Mouse (Mus musculus): ENCODE results near the gene Gm2115.

Gene Gm2115

GRCm38 (mm10) chr7:84560500-84560899 lies 31.7 kb downstream of the Gm2115 start:
- no peak for DNase-seq (ENCODE audit: low read depth, low spot score)
- H3K36me3 ChIP-seq (ENCODE audit: control insufficient read depth, insufficient read depth, low read length, poor library complexity, severe bottlenecking): no peaks in the 10 kb centered on the region
- no peaks in the 10 kb centered on the region for H3K27me3 ChIP-seq (ENCODE audit: control insufficient read depth, insufficient read depth, low read length, poor library complexity, severe bottlenecking)

- Histone ChIP-seq H3K27me3 (ENCODE audit: control insufficient read depth, insufficient read depth, low read length, poor library complexity, severe bottlenecking) (no peaks in the 10 kb centered on the region), H3K36me3 (ENCODE audit: control insufficient read depth, insufficient read depth, low read length, poor library complexity, severe bottlenecking) (no peaks in the 10 kb centered on the region)
- DNase-seq (ENCODE audit: low read depth, low spot score): no peak
Measured at GRCm38 (mm10) chr7:84564236-84564635, 35.5 kb downstream of the Gm2115 start.

DNA sequence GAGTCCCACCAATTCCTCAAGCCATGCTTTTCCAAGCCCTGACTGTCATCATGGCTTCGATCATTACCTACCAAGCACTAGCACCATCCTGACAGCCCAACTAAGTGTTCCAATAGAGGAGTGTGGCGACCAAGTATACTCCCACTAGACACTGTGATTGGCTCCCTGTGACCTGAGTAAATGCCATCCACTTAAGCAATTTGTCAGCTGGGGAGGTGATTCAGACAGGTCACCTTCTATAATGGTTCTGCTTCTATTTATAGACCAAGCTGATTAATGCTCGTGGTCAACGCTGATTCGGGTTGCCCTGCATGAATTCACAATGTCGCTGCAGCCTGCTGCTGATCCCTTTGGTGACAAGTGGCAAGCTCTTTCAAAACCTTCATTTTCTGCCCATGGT lies 37.4 kb downstream of the Gm2115 start:
- Histone ChIP-seq H3K36me3 (ENCODE audit: control insufficient read depth, insufficient read depth, low read length, poor library complexity, severe bottlenecking) (no peaks in the 10 kb centered on the region), H3K27me3 (ENCODE audit: control insufficient read depth, insufficient read depth, low read length, poor library complexity, severe bottlenecking) (no peaks in the 10 kb centered on the region)

GRCm38 (mm10) chr7:84577034-84577433 lies 48.3 kb downstream of the Gm2115 start:
- no peaks in the 10 kb centered on the region for H3K27me3 ChIP-seq (ENCODE audit: control insufficient read depth, insufficient read depth, low read length, poor library complexity, severe bottlenecking)
- no peak for DNase-seq (ENCODE audit: low read depth, low spot score)

More for the DNA sequence above, 37.4 kb downstream of the Gm2115 start:
- DNase-seq (ENCODE audit: low read depth, low spot score): no peak

GRCm38 (mm10) chr7:84578841-84579240 lies 50.1 kb downstream of the Gm2115 start:
- no peak for DNase-seq (ENCODE audit: low read depth, low spot score)
- Histone ChIP-seq H3K27me3 (ENCODE audit: control insufficient read depth, insufficient read depth, low read length, poor library complexity, severe bottlenecking) (no peaks in the 10 kb centered on the region), H3K36me3 (ENCODE audit: control insufficient read depth, insufficient read depth, low read length, poor library complexity, severe bottlenecking) (no peaks in the 10 kb centered on the region)

More at GRCm38 (mm10) chr7:84577034-84577433, 48.3 kb downstream of the Gm2115 start:
- H3K36me3 ChIP-seq (ENCODE audit: control insufficient read depth, insufficient read depth, low read length, poor library complexity, severe bottlenecking): no peaks in the 10 kb centered on the region

- no peaks in the 10 kb centered on the region for H3K36me3 ChIP-seq (ENCODE audit: control insufficient read depth, insufficient read depth, low read length, poor library complexity, severe bottlenecking)
- no peak for DNase-seq (ENCODE audit: low read depth, low spot score)
- H3K27me3 ChIP-seq (ENCODE audit: control insufficient read depth, insufficient read depth, low read length, poor library complexity, severe bottlenecking): no peaks in the 10 kb centered on the region
Measured at GRCm38 (mm10) chr7:84579769-84580168, 51.0 kb downstream of the Gm2115 start.

GRCm38 (mm10) chr7:84585086-84585485 lies 56.3 kb downstream of the Gm2115 start:
- no peak for DNase-seq (ENCODE audit: low read depth, low spot score)
- Histone ChIP-seq H3K36me3 (ENCODE audit: control insufficient read depth, insufficient read depth, low read length, poor library complexity, severe bottlenecking) (no peaks in the 10 kb centered on the region), H3K27me3 (ENCODE audit: control insufficient read depth, insufficient read depth, low read length, poor library complexity, severe bottlenecking) (no peaks in the 10 kb centered on the region)

DNA sequence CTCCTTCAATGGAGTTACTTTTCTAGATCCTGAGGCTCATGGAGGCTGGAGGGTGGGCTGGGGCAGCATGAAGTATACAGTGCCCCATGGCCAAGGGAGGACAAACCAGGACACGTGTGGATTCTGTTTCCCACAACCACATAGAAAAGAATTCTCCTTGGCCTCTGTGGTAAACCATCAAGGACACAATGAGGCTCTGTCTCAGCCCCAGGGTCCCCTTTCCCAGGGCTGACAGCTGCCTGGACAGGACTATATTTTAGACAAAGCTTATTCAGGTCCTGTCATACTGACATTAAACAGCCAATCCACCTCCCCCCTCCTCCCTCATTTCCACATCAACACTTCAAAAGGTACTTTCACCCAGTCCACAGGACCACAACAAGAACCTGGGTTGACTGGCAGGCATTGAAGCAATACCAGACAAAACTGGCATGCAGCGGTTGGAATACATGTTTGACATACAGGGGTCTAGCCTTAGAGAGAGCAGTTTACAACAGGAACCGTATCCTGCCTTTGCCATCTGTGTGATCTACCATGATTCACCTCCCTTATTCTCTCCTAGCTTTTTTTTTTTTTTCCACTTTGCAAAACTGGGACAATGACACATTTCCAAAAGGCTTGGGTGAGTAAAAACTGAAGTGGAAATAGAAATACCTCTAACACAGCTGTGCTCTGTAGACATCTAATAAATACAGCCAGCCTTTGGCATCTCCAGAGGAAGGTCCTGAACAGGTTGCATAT lies 57.8 kb downstream of the Gm2115 start:
- DNase-seq (ENCODE audit: low read depth, low spot score): no peak
- no peaks in the 10 kb centered on the region for H3K27me3 ChIP-seq (ENCODE audit: control insufficient read depth, insufficient read depth, low read length, poor library complexity, severe bottlenecking)

GRCm38 (mm10) chr7:84587101-84587783 lies 58.5 kb downstream of the Gm2115 start:
- no peak for DNase-seq (ENCODE audit: low read depth, low spot score)
- Histone ChIP-seq H3K36me3 (ENCODE audit: control insufficient read depth, insufficient read depth, low read length, poor library complexity, severe bottlenecking) (no peaks in the 10 kb centered on the region), H3K27me3 (ENCODE audit: control insufficient read depth, insufficient read depth, low read length, poor library complexity, severe bottlenecking) (no peaks in the 10 kb centered on the region)

More for the DNA sequence above, 57.8 kb downstream of the Gm2115 start:
- no peaks in the 10 kb centered on the region for H3K36me3 ChIP-seq (ENCODE audit: control insufficient read depth, insufficient read depth, low read length, poor library complexity, severe bottlenecking)

GRCm38 (mm10) chr7:84590622-84591021 lies 61.9 kb downstream of the Gm2115 start:
- no peak for DNase-seq (ENCODE audit: low read depth, low spot score)
- Histone ChIP-seq H3K27me3 (ENCODE audit: control insufficient read depth, insufficient read depth, low read length, poor library complexity, severe bottlenecking) (no peaks in the 10 kb centered on the region), H3K36me3 (ENCODE audit: control insufficient read depth, insufficient read depth, low read length, poor library complexity, severe bottlenecking) (no peaks in the 10 kb centered on the region)

DNA sequence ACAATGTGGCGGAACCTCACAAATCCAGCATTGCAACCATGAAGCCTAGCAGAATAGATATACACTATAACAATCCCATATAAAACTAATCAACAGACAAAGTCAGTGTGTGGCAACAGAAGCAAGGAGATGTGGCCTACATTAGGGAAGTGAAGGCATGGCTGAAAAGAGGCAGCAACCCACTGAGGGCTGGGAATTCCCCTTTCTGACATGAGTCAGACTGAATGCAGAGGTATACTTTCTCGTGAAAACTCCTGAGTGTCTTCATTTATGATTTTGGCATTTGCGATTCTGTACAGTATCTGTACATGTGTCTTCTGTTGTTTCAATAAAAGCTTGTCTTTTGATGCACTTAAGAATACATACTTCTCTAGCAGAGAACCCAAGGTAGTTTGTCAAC lies 62.6 kb downstream of the Gm2115 start:
- no peaks in the 10 kb centered on the region for H3K27me3 ChIP-seq (ENCODE audit: control insufficient read depth, insufficient read depth, low read length, poor library complexity, severe bottlenecking)
- no peaks in the 10 kb centered on the region for H3K36me3 ChIP-seq (ENCODE audit: control insufficient read depth, insufficient read depth, low read length, poor library complexity, severe bottlenecking)
- peak; percentile 44 for DNase-seq (ENCODE audit: low read depth, low spot score)

DNA sequence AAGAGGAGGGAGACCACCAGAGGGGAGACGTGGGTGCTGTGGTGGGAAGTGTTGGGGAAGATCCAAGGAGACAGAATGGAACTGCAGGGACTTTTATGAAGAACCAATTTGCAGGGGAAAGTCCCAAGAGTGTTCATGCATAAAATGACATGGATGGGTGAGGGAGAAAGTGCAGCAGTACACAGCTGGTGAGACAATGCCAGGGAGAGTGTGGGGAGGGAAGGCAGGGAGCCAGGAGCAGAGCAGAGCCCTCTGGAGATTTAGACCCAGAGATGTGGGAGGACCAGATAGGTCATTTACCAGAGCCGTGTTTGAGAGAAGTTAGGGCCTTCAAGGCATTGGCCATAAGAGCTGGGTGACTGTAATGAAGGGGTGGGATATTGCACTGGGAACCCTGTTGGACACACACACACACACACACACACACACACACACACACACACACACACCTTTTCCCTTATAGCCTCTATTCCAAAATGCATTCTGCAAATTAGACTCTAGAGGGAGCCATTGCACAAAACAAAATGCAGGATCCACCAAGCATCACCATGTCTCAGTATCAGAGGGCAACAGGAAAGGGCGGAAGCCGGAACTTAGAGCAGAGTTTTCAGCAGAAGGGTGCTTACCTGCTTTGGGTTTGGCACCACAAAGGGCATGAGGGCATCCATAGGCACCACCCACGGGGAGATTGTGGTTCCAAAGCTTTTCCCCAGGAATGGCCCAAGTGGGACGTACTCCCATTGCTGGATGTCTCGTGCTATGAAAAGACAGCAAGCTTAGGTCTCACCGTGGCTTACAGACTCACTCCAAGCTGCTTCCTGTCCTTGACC lies 65.5 kb downstream of the Gm2115 start:
- H3K36me3 ChIP-seq (ENCODE audit: control insufficient read depth, insufficient read depth, low read length, poor library complexity, severe bottlenecking): no peaks in the 10 kb centered on the region
- DNase-seq (ENCODE audit: low read depth, low spot score): peak; percentile 83
- no peaks in the 10 kb centered on the region for H3K27me3 ChIP-seq (ENCODE audit: control insufficient read depth, insufficient read depth, low read length, poor library complexity, severe bottlenecking)

DNA sequence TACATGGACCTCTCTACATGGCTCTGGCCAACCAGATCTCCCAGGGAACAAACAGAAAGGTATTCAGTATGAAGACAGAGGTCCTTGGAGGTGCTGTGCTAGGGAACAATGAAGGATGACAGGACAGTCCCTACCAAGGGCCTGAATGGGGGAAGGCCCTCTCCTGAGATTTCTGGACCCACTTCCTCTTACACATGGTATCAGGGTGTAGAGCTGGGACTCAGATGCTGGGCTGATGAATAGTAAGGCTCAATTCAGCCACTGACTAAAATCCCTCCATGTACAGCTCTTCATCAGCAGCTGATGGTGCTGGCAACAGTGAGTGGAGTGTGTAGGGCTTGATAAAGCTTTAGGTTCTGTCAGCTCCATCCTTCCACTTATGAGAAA lies 66.2 kb downstream of the Gm2115 start:
- Histone ChIP-seq H3K36me3 (ENCODE audit: control insufficient read depth, insufficient read depth, low read length, poor library complexity, severe bottlenecking) (no peaks in the 10 kb centered on the region), H3K27me3 (ENCODE audit: control insufficient read depth, insufficient read depth, low read length, poor library complexity, severe bottlenecking) (no peaks in the 10 kb centered on the region)
- DNase-seq (ENCODE audit: low read depth, low spot score): no peak

DNA sequence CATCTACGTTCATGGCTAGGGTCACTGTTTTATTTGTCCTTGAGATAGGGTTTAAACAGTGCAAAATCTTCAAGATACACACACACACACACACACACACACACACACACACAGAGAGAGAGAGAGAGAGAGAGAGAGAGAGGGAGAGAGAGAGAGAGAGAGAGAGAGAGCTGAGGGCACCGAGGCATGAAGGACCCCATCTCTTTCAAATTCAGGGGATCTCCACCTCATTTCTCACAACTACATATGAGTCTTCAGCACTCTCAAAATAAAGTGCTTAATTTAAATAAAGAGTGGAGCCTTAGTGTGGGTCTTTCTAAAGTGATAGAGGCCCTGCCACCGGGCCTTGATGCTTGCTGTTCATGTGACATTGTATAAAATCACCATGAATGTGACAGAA lies 67.2 kb downstream of the Gm2115 start:
- no peak for DNase-seq (ENCODE audit: low read depth, low spot score)
- no peaks in the 10 kb centered on the region for H3K27me3 ChIP-seq (ENCODE audit: control insufficient read depth, insufficient read depth, low read length, poor library complexity, severe bottlenecking)
- H3K36me3 ChIP-seq (ENCODE audit: control insufficient read depth, insufficient read depth, low read length, poor library complexity, severe bottlenecking): no peaks in the 10 kb centered on the region

DNA sequence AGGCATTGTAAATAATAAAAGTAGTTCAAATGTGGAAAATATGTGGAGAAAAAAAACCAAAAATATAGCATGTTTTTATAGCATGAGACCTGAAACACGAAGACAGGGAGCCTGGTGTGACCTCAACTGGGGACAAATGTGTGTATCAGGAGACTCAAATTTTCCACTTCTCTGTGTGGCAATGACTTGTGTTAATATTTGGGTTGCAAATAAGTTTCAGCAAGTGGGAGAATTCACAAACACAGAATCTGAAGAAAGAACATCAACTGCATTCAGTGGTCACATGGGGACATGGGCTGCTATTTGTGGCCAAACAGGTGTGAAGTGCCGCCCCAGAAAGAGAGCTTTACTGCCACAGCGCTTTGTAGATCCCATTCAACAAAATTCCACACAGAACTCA lies 67.9 kb downstream of the Gm2115 start:
- no peaks in the 10 kb centered on the region for H3K27me3 ChIP-seq (ENCODE audit: control insufficient read depth, insufficient read depth, low read length, poor library complexity, severe bottlenecking)
- peak; percentile 20 for DNase-seq (ENCODE audit: low read depth, low spot score)
- H3K36me3 ChIP-seq (ENCODE audit: control insufficient read depth, insufficient read depth, low read length, poor library complexity, severe bottlenecking): no peaks in the 10 kb centered on the region

Measured in splenic B cell, adult 2 months (primary cell).